Mouse (Mus musculus): Measurements from ENCODE around the gene Syt14.

- TF ChIP-seq POLR2A (IDR thresholded peaks at IDR 0.05; ENCODE audit: insufficient read length, low read depth) (no peak), MAX (IDR thresholded peaks at IDR 0.05; ENCODE audit: low read depth) (no peak), USF1 (IDR thresholded peaks at IDR 0.05; ENCODE audit: low read depth) (no peak), E2F4 (IDR thresholded peaks at IDR 0.05; ENCODE audit: insufficient read depth) (no peak), TCF12 (IDR thresholded peaks at IDR 0.05; ENCODE audit: insufficient read depth, poor library complexity, severe bottlenecking) (no peak), MYOD1 (IDR thresholded peaks at IDR 0.05; ENCODE audit: control insufficient read depth in 1 of 3, insufficient read length in 2 of 3, low read depth in 2 of 3) (no peak), REST (IDR thresholded peaks at IDR 0.05; ENCODE audit: insufficient read depth, insufficient read length) (no peak)
These were observed 11.3 kb downstream of the Syt14 start for GRCm38 (mm10) chr1:193024311-193024710.
